Mouse (Mus musculus) retina, adult 2 months (tissue): ENCODE results near the gene Gm7247.
"Not testable (repeated sequence)": the region's sequence is repeated elsewhere in the genome, so short reads cannot be mapped to it uniquely, and the experiment has no call there.

ENCODE experiments used
- DNase-seq: peaks from one replicate; pipeline ENCODE4 v3.0.0-alpha.2; 2012; ENCODE audit warnings: low read depth, low spot score

The Gm7247 gene

DNA sequence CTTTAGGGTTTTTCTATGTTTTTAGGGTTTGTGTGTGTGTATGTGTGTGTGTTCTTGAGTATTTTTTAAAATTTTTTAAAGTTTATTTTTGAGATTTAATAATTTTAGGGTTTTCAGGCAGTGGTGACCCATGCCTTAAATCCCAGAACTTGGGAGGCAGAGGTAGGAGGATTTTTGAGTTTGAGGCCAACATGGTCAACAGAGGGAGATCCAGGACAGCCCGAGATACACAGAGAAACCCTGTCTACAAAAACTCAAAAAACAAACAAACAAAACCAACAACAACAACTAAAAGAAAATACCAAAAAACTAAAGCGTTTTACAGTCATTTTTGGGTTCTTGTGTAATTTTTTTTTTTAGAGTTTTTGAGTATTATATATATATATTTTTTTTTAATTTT is 134.2 kb downstream of the Gm7247 start:
- DNase-seq: no peak

DNA sequence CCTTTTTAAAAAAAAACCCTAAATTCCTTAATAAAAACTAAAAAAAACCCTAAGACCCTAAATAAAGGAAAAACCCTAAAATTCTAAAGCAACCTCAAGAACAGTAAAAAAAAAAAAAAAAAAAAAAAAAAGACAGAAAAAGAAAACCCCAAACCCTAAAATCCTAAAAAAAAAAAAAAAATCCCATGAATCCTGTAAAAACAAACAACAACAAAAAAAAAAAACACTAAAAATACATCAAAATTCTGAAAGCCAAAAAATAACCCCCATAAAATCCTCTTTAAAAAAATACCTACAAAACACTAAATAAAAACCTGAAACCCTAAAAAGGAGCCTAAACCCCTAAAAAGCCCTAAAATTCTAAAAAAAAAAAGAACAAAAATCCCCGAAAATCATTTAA is 135.4 kb downstream of the Gm7247 start:
- no peak for DNase-seq

GRCm38 (mm10) chr14:51497958-51498357 is 136.4 kb downstream of the Gm7247 start:
- no peak for DNase-seq

DNA sequence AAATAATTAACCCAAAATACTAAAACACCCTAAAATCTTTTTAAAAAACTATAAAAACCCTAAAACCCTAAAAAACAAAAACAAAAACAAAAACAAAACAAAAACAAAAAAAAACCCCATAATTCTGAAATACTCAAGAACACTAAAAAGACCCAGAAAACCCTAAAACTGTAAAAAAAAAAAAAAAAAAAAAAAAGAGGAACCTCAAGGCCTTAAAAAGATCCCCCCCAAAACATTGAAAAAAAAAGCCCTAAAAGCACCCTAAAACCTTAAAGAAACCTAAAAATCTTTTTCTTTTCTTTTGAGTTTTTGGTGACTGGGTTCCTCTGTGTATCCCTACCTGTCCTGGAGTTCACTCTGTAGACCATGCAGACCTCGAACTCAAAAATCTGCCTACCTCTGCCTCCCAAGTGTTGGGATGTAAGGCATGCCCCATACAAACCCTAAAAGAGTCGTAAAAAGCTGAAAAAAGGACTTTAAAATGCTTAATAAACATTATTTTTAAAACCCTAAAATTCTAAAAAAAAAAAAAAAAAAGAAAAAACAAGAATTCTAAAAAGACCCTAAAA is 138.2 kb downstream of the Gm7247 start:
- DNase-seq: no peak

DNA sequence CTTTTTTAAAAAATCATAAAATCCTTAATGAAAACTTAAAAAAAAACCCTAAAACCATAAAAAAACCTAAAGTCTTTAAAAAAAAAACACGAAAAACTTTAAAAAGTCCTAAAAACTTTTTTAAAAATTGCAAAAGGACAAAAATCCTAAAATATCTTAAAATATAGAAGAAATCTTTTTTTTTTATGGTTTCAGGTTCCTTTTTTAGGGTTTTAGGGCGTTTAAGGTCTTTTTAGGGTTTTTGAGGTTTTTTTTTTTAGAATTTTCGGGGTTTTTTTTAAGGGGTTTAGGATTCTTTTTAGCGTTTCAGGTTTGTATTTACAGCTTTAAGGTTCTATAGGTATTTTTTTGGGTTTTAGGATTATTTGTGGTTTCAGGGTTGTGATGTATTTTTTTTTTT is 138.9 kb downstream of the Gm7247 start:
- no peak for DNase-seq

GRCm38 (mm10) chr14:51507416-51507815 is 145.9 kb downstream of the Gm7247 start:
- no peak for DNase-seq

GRCm38 (mm10) chr14:51552490-51552889 is 190.9 kb downstream of the Gm7247 start, which contains the start of gene Gm5622:
Gene Gm5622 (plus strand): TSS chr14:51552790.
- no peak for DNase-seq

DNA sequence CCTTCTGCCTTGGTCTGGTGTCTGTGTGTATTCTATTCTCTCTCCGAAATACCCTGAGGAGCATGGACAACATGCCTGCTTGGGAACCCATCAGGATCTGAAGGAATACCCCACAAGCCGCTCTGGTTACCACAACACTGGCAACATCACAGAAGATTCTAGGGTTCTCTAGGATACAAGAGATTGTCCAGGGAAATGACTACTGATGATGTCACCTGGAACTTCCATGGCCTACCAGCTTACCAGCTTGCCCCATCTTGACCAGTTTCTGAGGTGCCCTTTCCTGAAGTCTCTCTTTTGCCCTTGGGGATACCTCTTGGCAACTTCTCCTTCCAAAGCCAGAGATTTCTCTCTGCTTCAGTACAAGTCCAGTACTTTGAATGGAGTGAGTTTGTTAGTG is 212.4 kb downstream of the Gm7247 start, which contains the start of gene Gm17175:
Gm17175 (minus strand) TSS at position 101 of the 400 bp plus-strand sequence.
- DNase-seq: not testable (repeated sequence)

- not testable (repeated sequence) for DNase-seq
These were observed 230.5 kb downstream of the Gm7247 start, which contains the start of gene Gm17174 for GRCm38 (mm10) chr14:51592039-51592438. Gene Gm17174 (minus strand): TSS chr14:51592139.

DNA sequence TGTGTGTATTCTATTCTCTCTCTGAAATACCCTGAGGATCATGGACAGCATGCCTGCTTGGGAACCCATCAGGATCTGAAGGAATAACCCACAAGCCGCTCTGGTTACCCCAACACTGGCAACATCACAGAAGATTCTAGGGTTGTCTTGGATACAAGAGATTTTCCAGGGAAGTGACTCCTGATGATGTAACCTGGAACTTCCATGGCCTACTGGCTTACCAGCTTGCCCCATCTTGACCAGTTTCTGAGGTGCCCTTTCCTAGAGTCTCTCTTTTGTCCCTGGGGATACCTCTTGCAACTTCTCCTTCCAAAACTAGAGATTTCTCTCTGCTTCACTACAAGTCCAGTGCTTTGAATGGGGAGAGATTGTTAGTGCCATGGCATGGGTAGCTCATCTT is 249.7 kb downstream of the Gm7247 start, which contains the start of gene Gm17078:
Gm17078 (minus strand) TSS at position 101 of the 400 bp plus-strand sequence.
- DNase-seq: no peak
